Mouse (Mus musculus) lung, postnatal 0 days (tissue): ENCODE measurements around the gene Dapk2. TPM values are rescaled to one million over a fixed set of nuclear protein-coding genes. Genes with fewer than 3 reads are reported as not detected.

Experiments used
- ATAC-seq: fragments of 200-750 bp; cut with Nextera tagmentation; 2 replicates; pipeline ENCODE4 v1.8.0; 2017; ENCODE audit warnings: moderate library complexity
- DNase-seq: peaks from one replicate; pipeline ENCODE4 v3.0.0-alpha.2; 2016; ENCODE audit warnings: low spot score
- H3K27ac ChIP-seq: fragments of 300-500 bp; sonication (generic); 2 replicates; pipeline ENCODE4 v1.5.1; 2014; ENCODE audit warnings: antibody characterized with exemption, mild to moderate bottlenecking, low read length, mixed read lengths
- H3K27me3 ChIP-seq: fragments of 300-500 bp; sonication (generic); replicated peaks from 2 replicates; pipeline ENCODE4 v1.6.1; 2014; ENCODE audit warnings: low read length, mixed read lengths; ENCODE audit not compliant: insufficient read depth
- H3K36me3 ChIP-seq: fragments of 300-500 bp; sonication (generic); 2 replicates; pipeline ENCODE4 v1.6.1; 2014; ENCODE audit warnings: low read length, mixed read lengths; ENCODE audit not compliant: insufficient read depth
- H3K4me1 ChIP-seq: fragments of 300-500 bp; sonication (generic); 2 replicates; pipeline ENCODE4 v1.6.1; 2014; ENCODE audit warnings: antibody characterized with exemption, low read depth, low read length, mixed read lengths; ENCODE audit not compliant: insufficient read depth
- H3K4me2 ChIP-seq: fragments of 300-500 bp; sonication (generic); replicated peaks from 2 replicates; pipeline ENCODE4 v1.6.1; 2014; ENCODE audit warnings: low read depth, mild to moderate bottlenecking, low read length, moderate library complexity, mixed read lengths
- H3K4me3 ChIP-seq: fragments of 300-500 bp; sonication (generic); 2 replicates; pipeline ENCODE4 v1.5.1; 2014; ENCODE audit warnings: low read depth, low read length
- H3K9ac ChIP-seq: fragments of 300-500 bp; sonication (generic); replicated peaks from 2 replicates; pipeline ENCODE4 v1.6.1; 2014; ENCODE audit warnings: low read depth, mild to moderate bottlenecking
- H3K9me3 ChIP-seq: fragments of 300-500 bp; sonication (generic); 2 replicates; pipeline ENCODE4 v1.6.1; 2016; ENCODE audit warnings: low read length, mixed read lengths
- CTCF ChIP-seq: IDR thresholded peaks from 2 replicates; pipeline ENCODE4 v1.5.1; 2016; ENCODE audit warnings: antibody characterized with exemption, mild to moderate bottlenecking
- EP300 ChIP-seq: IDR thresholded peaks from 2 replicates; pipeline ENCODE4 v1.6.1; 2016; ENCODE audit warnings: antibody characterized with exemption, mild to moderate bottlenecking, control low read depth
- WGBS: fragments of 180-500 bp; shearing (Covaris S2); extraction: QIAGEN DNeasy Blood & Tissue Kit; methylation state at CpG from one replicate; pipeline ENCODE4 v1.1.7; 2014; 5-methylcytosine and 5-hydroxymethylcytosine counted together
- polyA plus RNA-seq: library from polyadenylated mRNA; unstranded; fragments of >200 nt; fragmentation: Nextera tagmentation; extraction: Ambion mirVana; gene quantifications from 2 replicates; pipeline ENCODE4 v1.2.1, GENCODE M21; 2015

The Dapk2 gene
- polyA plus RNA-seq, 1 experiment from 2014 or later, result 60.9 TPM

- Histone ChIP-seq H3K4me1 (peaks cover 4% of the 10 kb centered on the region; the same call in 1 of the 2 replicates), H3K36me3 (no peaks in the 10 kb centered on the region), H3K27ac (no peak overlapping the region), H3K27me3 (no peaks in the 10 kb centered on the region), H3K4me3 (no peak overlapping the region), H3K9ac (no peak overlapping the region), H3K4me2 (no peak overlapping the region), H3K9me3 (no peaks in the 10 kb centered on the region)
- no peak for ATAC-seq
- no peak for DNase-seq
- WGBS, result 64% methylated on average over 14 of the region's 14 CpGs
- no peak for TF ChIP-seq EP300
- TF ChIP-seq CTCF, result no peak
Observed at GRCm38 (mm10) chr9:66199657-66200410, 41.8 kb downstream of the Dapk2 start.

- DNase-seq, result no peak
- H3K36me3 ChIP-seq, result no peaks in the 10 kb centered on the region
- H3K27ac ChIP-seq, result no peak overlapping the region
- WGBS, result 50% methylated on average over 5 of the region's 5 CpGs
- H3K9me3 ChIP-seq, result no peaks in the 10 kb centered on the region
- no peaks in the 10 kb centered on the region for H3K27me3 ChIP-seq
- no peak overlapping the region for H3K4me2 ChIP-seq
- H3K4me3 ChIP-seq, result no peak overlapping the region
- H3K4me1 ChIP-seq, result peaks cover 4% of the 10 kb centered on the region; the same call in 1 of the 2 replicates
- TF ChIP-seq EP300 (no peak), CTCF (no peak)
- H3K9ac ChIP-seq, result no peak overlapping the region
- no peak for ATAC-seq
Observed at GRCm38 (mm10) chr9:66200411-66200789, 42.4 kb downstream of the Dapk2 start.

GRCm38 (mm10) chr9:66201665-66202064 lies 43.6 kb downstream of the Dapk2 start:
- H3K27me3 ChIP-seq, result no peaks in the 10 kb centered on the region
- TF ChIP-seq CTCF (no peak), EP300 (no peak)
- DNase-seq, result no peak

GRCm38 (mm10) chr9:66202463-66202862 lies 44.4 kb downstream of the Dapk2 start:
- Histone ChIP-seq H3K36me3 (no peaks in the 10 kb centered on the region), H3K4me2 (no peak overlapping the region), H3K9me3 (no peaks in the 10 kb centered on the region), H3K4me3 (no peak overlapping the region), H3K9ac (no peak overlapping the region), H3K27ac (no peak overlapping the region), H3K4me1 (no peaks in the 10 kb centered on the region), H3K27me3 (no peaks in the 10 kb centered on the region)
- TF ChIP-seq CTCF, result no peak
- no peak for TF ChIP-seq EP300
- WGBS, result 73% methylated on average over 7 of the region's 7 CpGs
- no peak for ATAC-seq
- DNase-seq, result no peak

More at GRCm38 (mm10) chr9:66201665-66202064, 43.6 kb downstream of the Dapk2 start:
- 31% methylated on average over 6 of the region's 6 CpGs for WGBS
- Histone ChIP-seq H3K27ac (no peak overlapping the region), H3K9ac (no peak overlapping the region), H3K36me3 (no peaks in the 10 kb centered on the region), H3K4me1 (peaks cover 3% of the 10 kb centered on the region; the same call in 1 of the 2 replicates), H3K4me3 (no peak overlapping the region), H3K9me3 (no peaks in the 10 kb centered on the region), H3K4me2 (no peak overlapping the region)
- no peak for ATAC-seq

GRCm38 (mm10) chr9:66205702-66206101 lies 47.7 kb downstream of the Dapk2 start:
- no peak overlapping the region for H3K4me3 ChIP-seq
- 70% methylated on average over 9 of the region's 9 CpGs for WGBS
- H3K9ac ChIP-seq, result no peak overlapping the region
- no peak for ATAC-seq
- no peak overlapping the region for H3K4me2 ChIP-seq
- no peaks in the 10 kb centered on the region for H3K27me3 ChIP-seq
- H3K9me3 ChIP-seq, result no peaks in the 10 kb centered on the region
- no peak for DNase-seq
- 0 out of 2 replicates have a peak overlapping the region, but pooled peaks have one; percentile 38 for H3K27ac ChIP-seq
- peaks cover under 1% of the 10 kb centered on the region for H3K4me1 ChIP-seq
- H3K36me3 ChIP-seq, result no peaks in the 10 kb centered on the region
- TF ChIP-seq CTCF, result no peak
- TF ChIP-seq EP300, result no peak

GRCm38 (mm10) chr9:66206825-66207224 lies 48.8 kb downstream of the Dapk2 start:
- no peak overlapping the region for H3K9ac ChIP-seq
- peak; percentile 80 for ATAC-seq
- WGBS, result 34% methylated on average over 5 of the region's 5 CpGs

More at GRCm38 (mm10) chr9:66206825-66207224, 48.8 kb downstream of the Dapk2 start:
- no peak overlapping the region for H3K4me2 ChIP-seq
- TF ChIP-seq EP300, result peak; percentile 83
- TF ChIP-seq CTCF, result no peak
- H3K9me3 ChIP-seq, result no peaks in the 10 kb centered on the region
- no peaks in the 10 kb centered on the region for H3K36me3 ChIP-seq
- no peaks in the 10 kb centered on the region for H3K27me3 ChIP-seq
- 0 out of 2 replicates have a peak overlapping the region, but pooled peaks have one; percentile 9 for H3K27ac ChIP-seq
- peaks cover 8% of the 10 kb centered on the region for H3K4me1 ChIP-seq
- H3K4me3 ChIP-seq, result no peak overlapping the region
- no peak for DNase-seq
